Mouse (Mus musculus) forebrain, embryonic 10.5 days (tissue): Measurements from ENCODE around the gene Grk5. TPM values are rescaled to one million over a fixed set of nuclear protein-coding genes. Genes with fewer than 3 reads are reported as not detected.
"Not testable (repeated sequence)": the region's sequence is repeated elsewhere in the genome, so short reads cannot be mapped to it uniquely, and the experiment has no call there.

ENCODE experiments used
- DNase-seq: peaks from one replicate; pipeline ENCODE4 v3.0.0-alpha.2; 2017; ENCODE audit warnings: low spot score; ENCODE audit errors: extremely low spot score
- H3K27ac ChIP-seq: fragments of 300-500 bp; sonication (generic); 2 replicates; pipeline ENCODE4 v1.5.1; 2016; ENCODE audit warnings: mild to moderate bottlenecking
- H3K27me3 ChIP-seq: fragments of 300-500 bp; sonication (generic); 2 replicates; pipeline ENCODE4 v1.6.1; 2016; ENCODE audit warnings: mild to moderate bottlenecking; ENCODE audit not compliant: poor library complexity, severe bottlenecking
- H3K36me3 ChIP-seq: fragments of 300-500 bp; sonication (generic); replicated peaks from 2 replicates; pipeline ENCODE4 v1.6.1; 2016; ENCODE audit warnings: mild to moderate bottlenecking, moderate library complexity
- H3K4me1 ChIP-seq: fragments of 300-500 bp; sonication (generic); 2 replicates; pipeline ENCODE4 v1.6.1; 2016
- H3K4me3 ChIP-seq: fragments of 300-500 bp; sonication (generic); 2 replicates; pipeline ENCODE4 v1.5.1; 2016; ENCODE audit warnings: mild to moderate bottlenecking, moderate library complexity
- H3K9me3 ChIP-seq: fragments of 300-500 bp; sonication (generic); 2 replicates; pipeline ENCODE4 v1.6.1; 2016; ENCODE audit warnings: mild to moderate bottlenecking, moderate library complexity
- WGBS: fragments of 180-500 bp; shearing (Covaris S2); methylation state at CpG from one replicate; pipeline ENCODE4 v1.1.7; 2016; 5-methylcytosine and 5-hydroxymethylcytosine counted together
- polyA plus RNA-seq: library from polyadenylated mRNA; unstranded; fragments of >200 nt; fragmentation: Nextera tagmentation; extraction: Ambion mirVana; gene quantifications from 2 replicates; pipeline ENCODE4 v1.2.1, GENCODE M21; 2016

Gene Grk5
- polyA plus RNA-seq, 1 experiment from 2014 or later = 2.0 TPM

- Histone ChIP-seq H3K9me3 (no peaks in the 10 kb centered on the region), H3K27ac (no peak overlapping the region), H3K27me3 (no peaks in the 10 kb centered on the region), H3K36me3 (no peaks in the 10 kb centered on the region), H3K4me1 (no peaks in the 10 kb centered on the region), H3K4me3 (no peak overlapping the region)
- DNase-seq = no peak
- WGBS = 93% methylated on average over 6 of the region's 6 CpGs
Measured at GRCm38 (mm10) chr19:60916869-60917570, 27.5 kb downstream of the Grk5 start.

GRCm38 (mm10) chr19:60924534-60924933, 35.0 kb downstream of the Grk5 start:
- DNase-seq, H3K4me3 ChIP-seq, H3K27me3 ChIP-seq: not testable (repeated sequence)

GRCm38 (mm10) chr19:60935001-60935400, 45.5 kb downstream of the Grk5 start:
- Histone ChIP-seq H3K27ac (no peak overlapping the region), H3K27me3 (no peaks in the 10 kb centered on the region), H3K4me1 (no peaks in the 10 kb centered on the region), H3K36me3 (no peaks in the 10 kb centered on the region), H3K9me3 (peaks cover 2% of the 10 kb centered on the region; the same call in 1 of the 2 replicates), H3K4me3 (no peak overlapping the region)
- DNase-seq = no peak

More at GRCm38 (mm10) chr19:60924534-60924933, 35.0 kb downstream of the Grk5 start:
- not testable (repeated sequence) for H3K9me3 ChIP-seq, H3K27ac ChIP-seq, H3K36me3 ChIP-seq, H3K4me1 ChIP-seq

- DNase-seq = no peak
- no peaks in the 10 kb centered on the region for H3K36me3 ChIP-seq
- no peaks in the 10 kb centered on the region for H3K9me3 ChIP-seq
- WGBS = 92% methylated on average over 1 of the region's 1 CpGs
- H3K27ac ChIP-seq = no peak overlapping the region
- no peak overlapping the region for H3K4me3 ChIP-seq
- no peaks in the 10 kb centered on the region for H3K27me3 ChIP-seq
- no peaks in the 10 kb centered on the region for H3K4me1 ChIP-seq
Measured at GRCm38 (mm10) chr19:60939954-60940379, 50.4 kb downstream of the Grk5 start.

GRCm38 (mm10) chr19:60940866-60941265, 51.3 kb downstream of the Grk5 start:
- DNase-seq = no peak
- WGBS = 89% methylated on average over 1 of the region's 1 CpGs
- Histone ChIP-seq H3K4me3 (no peak overlapping the region), H3K4me1 (peaks cover 4% of the 10 kb centered on the region), H3K27ac (no peak overlapping the region), H3K27me3 (no peaks in the 10 kb centered on the region), H3K36me3 (no peaks in the 10 kb centered on the region), H3K9me3 (no peaks in the 10 kb centered on the region)

- Histone ChIP-seq H3K9me3 (no peaks in the 10 kb centered on the region), H3K27me3 (no peaks in the 10 kb centered on the region), H3K36me3 (no peaks in the 10 kb centered on the region), H3K4me1 (peaks cover 29% of the 10 kb centered on the region), H3K27ac (no peak overlapping the region), H3K4me3 (no peak overlapping the region)
- WGBS = 52% methylated on average over 3 of the region's 3 CpGs
- no peak for DNase-seq
Measured at GRCm38 (mm10) chr19:60945801-60946311, 56.3 kb downstream of the Grk5 start.

- Histone ChIP-seq H3K36me3 (no peaks in the 10 kb centered on the region), H3K27ac (no peak overlapping the region), H3K4me3 (no peak overlapping the region), H3K9me3 (no peaks in the 10 kb centered on the region), H3K27me3 (no peaks in the 10 kb centered on the region), H3K4me1 (peaks cover 29% of the 10 kb centered on the region)
- DNase-seq = no peak
- WGBS = 63% methylated on average over 2 of the region's 2 CpGs
Measured at GRCm38 (mm10) chr19:60946656-60947055, 57.1 kb downstream of the Grk5 start.

- H3K4me3 ChIP-seq = no peak overlapping the region
- DNase-seq = no peak
- no peaks in the 10 kb centered on the region for H3K27me3 ChIP-seq
- H3K9me3 ChIP-seq = no peaks in the 10 kb centered on the region
- no peak overlapping the region for H3K27ac ChIP-seq
- H3K36me3 ChIP-seq = no peaks in the 10 kb centered on the region
- WGBS = 15% methylated on average over 1 of the region's 1 CpGs
- peaks cover 29% of the 10 kb centered on the region for H3K4me1 ChIP-seq
Measured at GRCm38 (mm10) chr19:60948996-60949395, 59.4 kb downstream of the Grk5 start.

- H3K27ac ChIP-seq = no peak overlapping the region
- H3K4me1 ChIP-seq = peaks cover 29% of the 10 kb centered on the region
- H3K4me3 ChIP-seq = no peak overlapping the region
- no peak for DNase-seq
- WGBS = 88% methylated on average over 7 of the region's 7 CpGs
- no peaks in the 10 kb centered on the region for H3K9me3 ChIP-seq
- H3K27me3 ChIP-seq = no peaks in the 10 kb centered on the region
- no peaks in the 10 kb centered on the region for H3K36me3 ChIP-seq
Measured at GRCm38 (mm10) chr19:60950056-60950869, 60.7 kb downstream of the Grk5 start.

- DNase-seq = no peak
- no peak overlapping the region for H3K27ac ChIP-seq
- no peak overlapping the region for H3K4me3 ChIP-seq
- no peaks in the 10 kb centered on the region for H3K36me3 ChIP-seq
- WGBS = 79% methylated on average over 2 of the region's 2 CpGs
- no peaks in the 10 kb centered on the region for H3K9me3 ChIP-seq
- H3K27me3 ChIP-seq = no peaks in the 10 kb centered on the region
- H3K4me1 ChIP-seq = peaks cover under 1% of the 10 kb centered on the region; the same call in 1 of the 2 replicates
Measured at GRCm38 (mm10) chr19:60955131-60955530, 65.6 kb downstream of the Grk5 start.

GRCm38 (mm10) chr19:60955712-60956111, 66.2 kb downstream of the Grk5 start:
- 89% methylated on average over 1 of the region's 1 CpGs for WGBS
- no peaks in the 10 kb centered on the region for H3K36me3 ChIP-seq
- no peaks in the 10 kb centered on the region for H3K9me3 ChIP-seq
- DNase-seq = no peak
- H3K27me3 ChIP-seq = no peaks in the 10 kb centered on the region
- no peak overlapping the region for H3K27ac ChIP-seq
- no peak overlapping the region for H3K4me3 ChIP-seq
- H3K4me1 ChIP-seq = no peaks in the 10 kb centered on the region

GRCm38 (mm10) chr19:60956198-60956750, 66.7 kb downstream of the Grk5 start:
- H3K4me3 ChIP-seq = no peak overlapping the region
- H3K4me1 ChIP-seq = no peaks in the 10 kb centered on the region
- H3K27me3 ChIP-seq = no peaks in the 10 kb centered on the region
- H3K36me3 ChIP-seq = no peaks in the 10 kb centered on the region
- DNase-seq = no peak
- H3K9me3 ChIP-seq = no peaks in the 10 kb centered on the region
- no peak overlapping the region for H3K27ac ChIP-seq

- Histone ChIP-seq H3K27ac (no peak overlapping the region), H3K4me3 (no peak overlapping the region), H3K27me3 (no peaks in the 10 kb centered on the region), H3K4me1 (no peaks in the 10 kb centered on the region), H3K36me3 (no peaks in the 10 kb centered on the region), H3K9me3 (no peaks in the 10 kb centered on the region)
- no peak for DNase-seq
- 91% methylated on average over 1 of the region's 1 CpGs for WGBS
Measured at GRCm38 (mm10) chr19:60959706-60960230, 70.2 kb downstream of the Grk5 start.
